Mouse (Mus musculus): Measurements from ENCODE around the gene Fsd1.
A peak's percentile ranks its signal among the peaks of the same experiment; 100 is the strongest.

The Fsd1 gene

DNA sequence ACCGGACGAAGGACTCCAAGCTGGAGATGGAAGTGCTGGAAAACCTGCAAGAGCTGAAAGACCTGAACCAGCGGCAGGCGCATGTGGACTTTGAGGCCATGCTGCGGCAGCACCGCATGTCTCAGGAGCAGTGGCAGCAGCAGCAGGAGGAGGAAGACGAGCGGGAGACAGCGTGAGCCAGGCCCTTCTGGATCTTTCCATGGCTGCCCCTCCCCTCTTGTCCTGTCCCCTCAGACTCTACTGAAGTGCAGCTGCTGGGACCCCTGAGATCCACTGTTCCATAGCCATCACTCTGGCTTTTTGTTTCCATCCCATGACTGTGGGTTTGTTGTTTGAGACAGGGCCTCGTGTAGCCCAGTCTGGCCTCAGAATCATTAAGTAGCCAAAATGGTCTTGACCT lies 21.8 kb upstream of the Fsd1 start:
- DNase-seq: no peak

DNA sequence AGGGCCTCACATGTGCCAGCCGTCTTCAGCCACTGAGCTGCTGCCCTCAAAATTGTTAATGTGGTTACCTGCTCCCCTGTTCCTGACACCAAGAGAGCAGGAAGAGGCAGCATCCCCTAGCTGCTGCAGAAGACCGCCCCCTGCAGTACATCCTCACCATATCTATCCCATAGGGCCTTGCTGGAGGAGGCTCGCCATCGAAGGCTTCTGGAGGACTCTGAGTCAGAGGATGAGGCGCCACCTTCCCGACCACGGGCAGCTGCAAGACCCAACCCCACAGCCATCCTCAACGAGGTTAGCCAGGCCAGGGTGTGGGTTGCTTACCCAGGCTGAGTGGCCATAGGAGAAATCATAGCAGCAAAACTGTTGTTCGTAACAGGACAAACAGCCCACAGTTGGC lies 21.3 kb upstream of the Fsd1 start:
- DNase-seq: no peak

DNA sequence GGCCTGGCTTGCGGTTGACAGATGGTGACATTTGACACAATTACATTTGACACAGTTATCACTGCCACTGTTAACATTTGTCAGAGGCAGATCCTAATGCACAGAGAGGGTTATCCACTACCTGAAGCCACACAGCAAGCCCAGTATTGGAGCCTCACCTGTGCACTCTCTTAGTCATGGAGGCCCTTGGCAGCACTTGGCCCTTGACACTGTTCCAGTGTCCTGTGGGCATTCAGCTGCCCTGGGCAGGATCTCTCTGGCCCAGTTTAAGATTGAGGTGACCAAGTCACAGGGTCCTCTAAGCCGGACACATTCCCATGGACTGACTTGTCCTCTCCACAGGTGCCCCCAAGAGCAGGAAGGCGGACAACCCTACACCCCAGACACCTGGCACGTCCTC lies 19.1 kb upstream of the Fsd1 start:
- DNase-seq: no peak

DNA sequence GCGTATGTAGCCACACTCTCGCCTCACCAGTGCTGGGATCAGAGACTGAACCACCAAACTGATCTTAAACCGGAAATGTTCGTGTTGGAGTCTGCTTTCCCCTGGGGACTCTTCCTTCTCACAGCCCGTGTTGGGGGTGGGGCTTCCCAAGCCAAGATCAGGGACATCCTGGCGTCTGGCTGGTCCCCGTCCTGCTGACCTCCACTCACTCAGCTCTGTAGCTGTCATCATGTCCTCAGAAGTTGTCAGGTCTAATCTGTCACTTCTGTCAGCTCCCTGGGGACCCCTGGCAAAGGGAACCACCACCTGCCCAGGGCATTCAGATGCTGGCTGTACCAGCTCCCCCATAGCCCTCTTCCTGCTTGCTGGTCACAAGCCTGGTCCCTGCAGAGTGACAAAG lies 18.1 kb upstream of the Fsd1 start:
- peak; percentile 54 for DNase-seq

DNA sequence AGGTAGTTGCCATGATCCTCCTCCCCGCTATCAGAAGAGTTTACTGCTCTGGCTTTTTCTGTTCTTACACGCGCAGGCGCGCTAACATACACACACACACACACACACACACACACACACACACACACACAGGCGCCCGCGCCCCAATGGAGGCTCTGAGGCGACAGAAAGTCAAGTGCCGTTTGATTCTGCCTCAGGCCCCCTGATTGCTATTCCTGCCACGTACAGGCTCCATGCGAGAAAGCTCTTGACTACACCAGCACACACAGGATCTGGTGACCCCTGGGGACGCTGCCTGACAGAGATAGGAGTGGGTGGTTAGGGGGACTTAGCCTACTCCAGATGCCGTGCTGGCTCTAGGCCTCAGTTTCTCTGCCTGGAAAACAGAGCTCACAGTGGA lies 16.7 kb upstream of the Fsd1 start:
- peak; percentile 73 for DNase-seq

DNA sequence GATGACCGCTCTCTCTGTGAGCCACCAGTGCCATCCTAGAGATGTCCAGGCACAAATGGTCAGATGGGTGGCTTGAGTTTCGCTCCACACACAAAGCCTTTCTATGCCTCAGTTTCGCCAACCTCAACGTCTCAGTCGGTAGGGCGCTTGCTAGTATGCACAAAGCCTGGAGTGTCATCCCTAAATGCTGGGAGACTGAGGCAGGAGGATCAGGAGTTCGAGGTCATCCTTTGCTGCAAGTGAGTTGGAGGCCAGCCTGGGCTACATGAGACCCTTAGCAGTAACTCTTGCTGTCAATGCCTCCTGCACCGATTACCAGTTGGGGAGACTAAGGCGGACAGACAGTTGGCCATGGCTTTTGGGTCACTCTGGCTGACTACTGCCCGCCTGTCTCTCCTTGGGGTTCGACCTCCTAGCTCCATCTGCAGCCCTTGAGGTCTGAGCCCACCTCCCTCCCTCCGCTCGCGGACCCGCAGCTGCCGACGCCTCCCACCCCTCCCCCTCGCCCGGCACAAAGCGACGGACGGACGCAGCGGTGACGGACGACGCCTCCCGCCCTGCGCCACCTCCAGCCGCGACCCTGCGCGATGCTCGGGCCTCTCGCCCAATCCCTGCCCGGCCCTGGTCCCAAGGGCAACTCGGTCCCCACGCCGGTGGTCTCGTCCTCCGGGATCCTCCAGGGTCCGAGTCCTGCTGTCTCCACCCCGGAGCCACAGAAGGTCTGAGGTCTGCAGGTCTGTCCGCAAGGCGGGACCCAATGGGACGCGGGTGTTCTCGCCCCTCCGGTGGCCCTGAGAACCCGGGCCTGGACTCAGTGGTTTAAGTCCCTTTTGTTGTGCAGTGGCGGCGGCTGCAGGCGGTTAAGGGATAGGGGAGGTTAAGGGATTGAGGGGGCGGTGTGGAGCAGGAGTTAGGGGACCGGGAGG lies 16.1 kb upstream of the Fsd1 start, which contains the start of gene Shd:
Gene Shd, plus strand, starts transcription at position 502 of the 926 bp plus-strand sequence.
- DNase-seq: peak; percentile 64

DNA sequence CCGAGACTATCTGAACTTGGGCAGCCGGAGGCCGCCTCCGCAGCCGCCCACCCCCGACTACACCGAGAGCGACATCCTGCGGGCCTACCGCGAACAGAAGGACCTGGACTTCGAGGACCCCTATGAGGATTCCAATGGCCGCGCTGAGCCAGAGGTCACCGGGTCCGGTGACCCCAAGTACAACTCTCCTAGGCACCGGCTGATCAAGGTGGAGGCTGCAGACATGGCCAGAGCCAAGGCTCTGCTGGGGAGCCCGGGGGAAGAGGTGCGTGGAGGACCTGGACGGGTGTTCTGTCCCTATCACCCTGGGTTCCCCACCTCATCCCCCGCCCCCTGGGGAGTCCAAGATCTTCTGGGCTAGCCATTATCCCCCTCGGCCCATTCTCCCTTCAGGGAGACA lies 14.9 kb upstream of the Fsd1 start:
- DNase-seq: no peak

DNA sequence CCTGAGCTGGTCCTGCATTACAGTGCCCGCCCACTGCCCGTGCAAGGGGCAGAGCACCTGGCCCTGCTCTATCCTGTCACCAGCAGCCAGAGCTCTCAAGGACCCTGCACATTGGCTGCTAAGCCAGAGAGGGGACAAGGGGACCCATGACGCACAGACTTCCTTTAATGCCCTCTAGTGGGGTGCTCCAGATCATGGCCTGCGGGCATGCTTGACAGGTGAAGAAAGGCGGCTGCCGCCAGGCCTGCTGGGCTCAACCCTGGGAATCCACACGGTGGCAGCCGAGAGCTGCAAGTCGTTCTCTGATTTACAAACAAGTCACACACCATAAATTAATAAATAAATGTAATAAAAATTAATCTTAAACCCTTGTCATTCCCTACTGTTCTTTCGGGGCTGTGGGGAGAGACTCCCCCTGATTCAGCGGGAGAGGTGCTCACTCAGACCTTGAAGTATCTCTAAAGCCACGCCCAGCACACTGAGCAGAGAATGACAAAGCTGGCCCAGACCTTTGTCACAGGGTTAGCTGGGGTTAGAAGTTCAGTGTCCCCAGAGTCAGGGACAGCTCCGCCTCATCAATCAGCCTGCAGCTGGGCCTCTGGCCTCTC lies 9.9 kb upstream of the Fsd1 start:
- DNase-seq: peak; percentile 86

DNA sequence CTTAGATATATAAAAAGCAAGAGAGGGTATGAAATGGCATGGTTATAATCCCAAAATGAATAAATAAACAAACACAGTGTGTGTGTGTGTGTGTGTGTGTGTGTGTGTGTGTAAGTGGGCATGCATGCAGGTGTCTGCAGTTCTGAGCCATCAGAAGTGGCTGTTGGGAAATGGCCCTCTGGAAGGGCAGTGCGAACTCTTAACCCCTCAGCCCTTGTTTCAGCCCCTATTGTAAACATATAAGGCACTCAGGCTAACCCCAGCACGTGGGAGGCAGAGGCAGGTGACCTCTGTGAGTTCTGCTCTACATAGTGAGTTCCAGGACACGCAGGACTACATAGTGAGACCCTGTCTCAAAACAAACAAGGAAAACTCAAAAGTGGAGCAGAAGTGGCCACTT lies 9.0 kb upstream of the Fsd1 start:
- no peak for DNase-seq

DNA sequence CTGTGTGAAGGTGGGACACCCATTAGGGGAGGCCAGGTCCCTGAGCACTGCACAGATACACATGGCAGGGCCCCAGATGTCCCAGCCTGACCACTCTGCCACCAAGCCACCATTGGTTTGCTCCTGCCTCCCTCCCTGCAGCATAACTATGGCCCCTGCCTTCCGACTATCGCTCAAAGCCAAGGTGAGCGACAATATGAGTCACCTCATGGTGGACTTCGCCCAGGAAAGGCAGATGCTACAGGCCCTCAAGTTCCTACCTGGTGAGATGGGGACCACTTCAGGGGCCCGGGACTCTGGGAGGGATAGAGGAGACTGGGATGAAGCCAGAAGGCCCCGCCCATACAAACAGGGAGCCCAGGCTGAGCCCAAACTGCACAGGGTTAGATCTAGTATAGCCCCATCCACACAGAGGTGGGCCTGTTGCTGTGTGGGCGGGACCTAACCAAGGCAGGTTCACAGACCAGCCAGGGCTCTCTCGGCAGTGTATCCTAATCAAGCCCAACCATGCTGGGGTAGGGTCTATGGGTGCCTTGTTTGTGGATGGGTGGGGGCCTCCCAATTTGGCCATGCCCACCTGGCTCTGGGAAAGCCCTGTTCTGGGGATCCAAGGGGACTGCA lies 4.1 kb downstream of the Fsd1 start:
- DNase-seq: no peak

DNA sequence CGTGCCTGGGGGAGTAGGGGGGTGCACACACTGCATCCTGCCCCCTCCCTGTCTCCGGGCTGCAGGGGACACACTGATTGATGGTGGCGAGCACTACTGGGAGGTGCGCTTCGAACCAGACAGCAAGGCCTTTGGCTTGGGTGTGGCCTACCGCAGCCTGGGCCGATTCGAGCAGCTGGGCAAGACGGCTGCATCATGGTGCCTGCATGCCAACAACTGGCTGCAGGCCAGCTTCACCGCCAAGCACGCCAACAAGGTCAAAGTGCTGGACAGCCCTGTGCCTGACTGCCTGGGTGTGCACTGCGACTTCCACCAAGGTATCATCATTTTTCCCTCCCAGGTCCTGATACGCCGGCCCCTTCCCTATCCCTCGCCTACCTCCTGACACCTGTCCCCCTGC lies 9.7 kb downstream of the Fsd1 start:
- DNase-seq: peak; percentile 70

DNA sequence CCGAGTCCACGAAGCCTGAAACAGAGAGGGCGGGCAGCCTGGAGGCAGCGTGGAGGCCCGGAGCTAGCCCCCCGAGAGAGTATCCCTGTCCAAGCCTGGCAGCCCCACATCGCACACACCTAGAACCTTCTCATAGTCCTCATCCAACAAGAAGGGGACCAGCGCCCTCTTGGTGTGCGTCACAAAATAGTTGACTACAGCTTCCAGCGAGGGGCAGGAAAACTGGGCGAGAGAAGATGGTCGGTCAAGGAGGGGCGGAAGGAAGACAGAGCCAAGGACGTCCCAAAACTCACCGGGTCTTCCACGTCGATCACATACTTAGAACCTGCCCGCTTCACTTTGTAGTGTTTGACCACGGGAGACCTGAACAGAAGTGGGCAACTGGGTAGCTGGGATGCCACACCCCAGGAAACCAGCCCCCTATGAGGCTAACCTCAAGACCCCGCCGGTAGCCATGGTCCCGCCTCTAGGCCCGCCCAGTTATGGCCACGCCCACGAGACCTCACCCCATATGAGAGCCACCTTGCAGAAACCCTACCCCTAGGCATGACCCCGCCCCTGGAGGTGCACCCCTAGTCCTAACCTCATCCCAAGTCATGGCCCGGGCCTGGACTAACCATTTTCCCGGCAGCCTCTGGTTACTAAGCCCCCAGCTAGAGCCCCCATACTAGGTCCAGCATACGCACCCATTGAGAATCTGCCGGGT lies 13.6 kb downstream of the Fsd1 start:
- no peak for DNase-seq

DNA sequence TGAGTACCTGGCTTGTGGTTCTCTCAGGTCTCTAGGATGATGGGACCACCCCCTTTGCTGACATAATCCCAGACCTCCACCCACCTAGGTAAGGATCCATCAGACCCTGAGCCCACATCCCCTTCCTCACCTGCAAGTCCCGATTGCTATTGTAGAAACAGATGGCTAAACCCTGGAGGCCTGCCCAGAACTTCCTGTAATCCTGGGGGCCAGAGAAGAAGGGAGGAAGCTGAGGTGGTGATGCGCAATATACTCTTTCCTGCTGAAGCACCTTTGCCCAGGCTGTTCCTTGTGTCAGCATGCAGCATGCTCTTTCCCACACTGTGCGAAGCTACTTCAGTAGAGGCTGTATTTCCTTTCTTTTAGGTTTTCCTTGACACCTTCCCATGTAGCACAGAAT lies 16.7 kb downstream of the Fsd1 start:
- no peak for DNase-seq

DNA sequence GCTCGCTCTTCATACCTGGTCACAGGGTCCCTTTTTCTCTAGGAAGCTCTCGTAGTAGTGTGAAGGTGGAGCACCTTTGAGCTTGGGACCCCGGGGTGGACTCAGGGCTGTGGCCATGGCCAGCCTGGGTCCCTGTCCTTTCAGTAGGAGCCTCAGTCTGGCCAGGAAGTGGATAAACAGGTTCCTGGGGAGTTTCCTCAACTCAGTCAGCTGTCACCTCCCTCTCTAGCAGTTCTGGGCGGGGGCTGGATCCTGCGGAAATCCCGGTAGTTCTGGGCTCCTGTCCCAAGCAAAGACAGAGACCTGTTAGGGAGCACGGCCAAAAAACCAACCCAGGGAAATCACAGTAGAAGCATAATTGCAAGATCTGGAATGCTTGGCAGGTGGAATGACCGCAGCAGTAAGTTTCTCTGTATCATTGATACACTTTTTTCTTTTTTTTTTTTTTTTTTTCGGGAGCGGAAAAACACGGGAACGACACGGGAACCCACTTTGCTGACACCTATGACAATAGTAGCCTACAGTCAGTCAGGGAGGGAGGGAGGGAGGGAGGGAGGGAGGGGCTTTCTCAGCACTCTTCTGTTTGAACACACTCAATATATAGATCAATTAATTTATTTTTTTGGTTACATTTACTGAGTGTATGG lies 19.2 kb downstream of the Fsd1 start, which contains the start of the genes Stap2 and Mpnd:
Gene Stap2, minus strand, starts transcription at position 170 of the 647 bp plus-strand sequence.
Gene Mpnd, plus strand, starts transcription at position 297 of the 647 bp plus-strand sequence.
- DNase-seq: peak; percentile 76

DNA sequence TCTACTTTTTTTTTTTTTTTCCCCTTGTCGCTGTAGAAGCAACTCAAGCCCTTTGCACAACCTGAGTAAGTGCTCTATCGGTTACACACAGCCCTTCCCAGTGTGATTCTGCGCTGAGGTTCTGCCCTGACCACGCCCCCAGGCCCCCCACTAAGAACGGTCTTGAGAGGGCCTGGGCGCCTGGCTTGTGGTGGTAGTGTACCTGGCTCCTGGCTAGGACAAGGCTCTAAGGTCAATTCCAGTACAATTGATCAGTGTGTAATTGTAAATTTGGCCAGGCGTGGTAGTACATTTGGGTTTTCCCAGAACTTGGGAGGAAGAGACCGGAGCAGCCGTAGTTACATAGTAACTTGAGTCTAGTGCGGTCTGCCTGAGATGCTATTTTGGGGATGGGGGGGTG lies 20.6 kb downstream of the Fsd1 start:
- DNase-seq: peak; percentile 41

DNA sequence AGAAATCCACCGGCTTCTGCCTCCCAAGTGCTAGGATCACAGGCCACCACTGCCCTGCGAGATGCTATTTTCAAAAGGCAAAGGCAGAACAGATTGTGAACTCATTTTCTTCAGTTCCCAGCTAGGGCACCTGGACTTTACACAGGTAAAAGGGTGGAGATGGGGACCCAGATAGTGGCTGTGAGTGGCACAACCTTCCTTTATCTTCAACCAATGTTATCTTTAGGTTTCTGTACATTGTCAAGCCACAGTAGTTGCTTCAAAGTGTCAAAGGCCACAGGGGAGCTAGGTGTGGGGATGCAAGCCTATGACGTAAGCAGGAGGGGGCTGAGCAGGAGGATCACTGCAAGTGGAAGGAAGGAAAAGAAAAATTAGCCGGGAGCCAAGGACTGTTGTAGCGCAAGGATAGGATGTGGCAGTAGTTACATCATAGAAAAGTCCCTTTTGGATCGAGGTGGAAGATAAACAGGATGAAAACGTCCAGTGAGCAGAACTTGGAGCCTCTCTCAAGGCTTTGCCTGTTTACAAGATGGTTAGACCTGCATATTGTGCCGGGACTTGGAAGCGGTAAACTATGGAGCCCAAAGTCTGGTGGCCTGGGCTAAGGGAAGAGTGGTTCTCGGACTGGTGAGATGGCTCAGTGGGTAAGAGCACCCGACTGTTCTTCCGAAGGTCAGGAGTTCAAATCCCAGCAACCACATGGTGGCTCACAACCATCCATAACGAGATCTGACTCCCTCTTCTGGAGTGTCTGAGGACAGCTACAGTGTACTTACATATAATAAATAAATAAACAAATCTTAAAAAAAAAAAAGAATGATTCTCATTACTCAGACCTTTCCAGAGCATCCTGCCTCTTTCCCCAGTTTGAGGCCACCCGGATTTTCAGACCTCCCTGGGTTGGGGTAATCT lies 21.4 kb downstream of the Fsd1 start:
- no peak for DNase-seq

DNA sequence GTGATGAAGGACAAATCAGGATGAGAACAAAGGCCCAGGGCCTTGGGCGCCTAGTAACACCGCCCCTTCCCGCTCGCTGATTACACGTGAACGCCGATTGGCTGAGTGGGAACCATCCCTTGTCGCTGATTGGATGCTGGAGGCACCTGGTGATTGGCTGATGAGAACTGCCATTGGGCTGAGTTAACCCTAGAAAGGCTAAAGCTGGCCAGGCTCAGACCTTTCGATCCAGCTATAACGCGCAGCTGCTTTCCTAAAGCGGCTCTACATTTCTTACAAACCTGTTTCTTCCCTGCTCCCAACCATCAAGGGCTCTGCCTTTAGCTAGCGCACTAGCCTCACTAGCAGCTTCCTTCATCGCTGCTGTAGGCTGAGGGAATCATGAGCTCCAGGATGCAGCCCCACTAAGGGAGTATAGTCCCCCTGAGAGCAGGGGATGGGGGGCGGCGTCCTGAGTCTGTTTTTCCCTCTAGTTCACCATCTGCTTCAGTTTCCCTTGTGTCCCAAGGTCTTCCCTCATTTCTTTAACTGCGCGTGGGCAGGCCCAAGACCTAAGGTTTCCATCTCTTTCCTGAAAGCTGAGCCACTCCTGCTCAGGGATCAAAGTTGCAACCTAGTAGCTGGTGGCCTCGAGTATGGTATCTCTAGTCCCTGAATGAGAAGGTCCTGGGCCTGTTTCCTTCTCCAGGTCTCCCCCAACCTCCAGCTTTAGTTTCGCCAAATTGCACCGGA lies 22.2 kb downstream of the Fsd1 start:
- DNase-seq: peak; percentile 96

DNA sequence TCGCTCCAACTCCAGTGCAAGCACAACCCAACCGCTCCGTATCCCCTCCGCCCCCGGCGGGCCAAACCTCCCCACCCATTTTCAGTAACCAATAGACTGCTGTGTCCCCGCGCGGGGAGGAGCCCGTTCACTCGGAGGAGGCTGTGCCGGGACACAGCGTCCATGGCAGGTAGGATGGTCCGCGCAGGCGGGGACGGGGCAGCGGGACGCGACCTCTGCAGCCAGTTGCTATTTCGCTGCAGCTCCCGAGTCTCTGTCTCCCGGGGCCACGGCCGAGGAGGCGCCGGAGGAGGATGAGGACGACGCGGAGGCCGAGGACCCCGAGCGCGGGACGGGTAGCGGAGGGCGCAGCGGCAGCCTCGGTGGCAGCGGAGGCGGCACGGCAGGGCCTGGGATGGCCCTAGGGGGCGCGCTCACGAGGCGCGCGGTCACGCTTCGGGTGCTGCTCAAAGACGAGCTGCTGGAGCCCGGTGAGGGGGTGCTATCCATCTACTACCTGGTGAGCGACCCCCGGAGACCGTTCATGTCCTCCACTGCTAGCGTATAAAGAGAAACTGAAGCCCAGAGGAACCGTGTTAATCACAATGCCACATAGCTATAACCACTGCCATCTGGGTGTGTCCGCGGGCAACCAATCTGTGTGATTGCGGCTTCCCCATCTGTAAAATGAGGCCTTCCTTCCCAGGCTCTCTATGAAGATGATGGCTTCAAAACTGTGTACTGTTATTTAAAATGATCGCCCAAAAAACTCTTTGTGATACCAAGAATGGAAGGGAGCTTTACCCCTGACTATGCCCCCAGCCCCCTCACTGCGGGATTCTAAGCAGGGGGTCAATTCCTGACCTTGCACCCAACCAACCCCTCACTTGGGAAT lies 23.0 kb downstream of the Fsd1 start:
- peak; percentile 94 for DNase-seq

DNA sequence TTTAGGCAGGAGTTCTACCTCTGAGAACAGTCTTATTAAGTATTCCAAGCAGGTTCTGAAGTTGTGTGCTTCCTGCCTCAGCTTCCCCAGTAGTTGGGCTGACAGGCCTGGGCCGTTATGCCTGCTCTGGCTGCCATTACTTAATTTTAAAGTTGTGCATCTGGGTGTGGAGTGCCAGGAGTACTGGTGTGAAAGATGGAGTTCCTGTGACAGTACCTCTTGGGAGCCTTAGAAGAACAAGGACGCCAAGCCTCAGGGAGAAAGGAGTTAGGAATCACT lies 23.6 kb downstream of the Fsd1 start:
- no peak for DNase-seq

DNA sequence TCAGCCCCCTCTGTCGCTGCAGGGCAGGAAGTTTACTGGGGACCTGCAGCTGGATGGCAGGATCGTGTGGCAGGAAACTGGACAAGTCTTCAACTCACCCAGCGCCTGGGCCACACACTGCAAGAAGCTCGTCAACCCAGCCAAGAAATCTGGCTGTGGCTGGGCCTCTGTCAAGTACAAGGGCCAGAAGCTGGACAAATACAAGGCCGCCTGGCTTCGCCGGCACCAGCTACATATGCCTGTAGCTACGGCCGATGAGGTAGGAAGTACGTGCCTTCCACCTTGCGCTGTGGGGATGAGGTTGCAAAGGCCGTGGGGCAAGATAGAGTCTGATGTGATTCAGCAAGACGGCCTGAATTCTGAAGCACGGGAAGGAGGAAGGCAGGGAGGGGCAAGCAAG lies 23.9 kb downstream of the Fsd1 start:
- DNase-seq: no peak

Measured in kidney, postnatal 14 days (tissue).